Mouse (Mus musculus) erythroblast, embryonic 14.5 days (primary cell): Measurements from ENCODE around the gene Kif22. TPM values are rescaled to one million over a fixed set of nuclear protein-coding genes. Genes with fewer than 3 reads are reported as not detected.

Experiments used
- H3K27me3 ChIP-seq: 2 replicates; pipeline ENCODE4 v1.6.1; 2012; ENCODE audit warnings: inconsistent platforms; ENCODE audit not compliant: control insufficient read depth
- H3K36me3 ChIP-seq: 2 replicates; pipeline ENCODE4 v1.6.1; 2012; ENCODE audit warnings: mild to moderate bottlenecking, inconsistent platforms; ENCODE audit not compliant: control insufficient read depth
- H3K4me1 ChIP-seq: 2 replicates; pipeline ENCODE4 v1.6.1; 2012; ENCODE audit warnings: inconsistent platforms; ENCODE audit not compliant: control insufficient read depth
- H3K4me3 ChIP-seq: replicated peaks from 2 replicates; pipeline ENCODE3; 2012; ENCODE audit warnings: moderate library complexity, mild to moderate bottlenecking, inconsistent platforms
- H3K9me3 ChIP-seq: 2 replicates; pipeline ENCODE4 v1.6.1; 2012; ENCODE audit warnings: low read length, inconsistent platforms, mixed read lengths; ENCODE audit not compliant: control insufficient read depth
- GATA1 ChIP-seq: IDR thresholded peaks from 2 replicates; pipeline ENCODE4 v1.6.1; 2012; ENCODE audit warnings: low read length, inconsistent platforms, mixed read lengths
- TAL1 ChIP-seq: IDR thresholded peaks from 3 replicates; pipeline ENCODE4 v1.6.1; 2012; ENCODE audit warnings: low read length, inconsistent platforms, mixed read lengths
- polyA plus RNA-seq: library from polyadenylated mRNA; stranded (reverse); fragments of >175 nt; gene quantifications from 2 replicates; pipeline ENCODE4 v1.2.3, GENCODE M21; 2012

The Kif22 gene
- polyA plus RNA-seq, 1 experiment = 23.7 TPM

- H3K27me3 ChIP-seq = no peaks in the 10 kb centered on the region
- no peak overlapping the region for H3K4me3 ChIP-seq
- H3K9me3 ChIP-seq = no peaks in the 10 kb centered on the region
- no peaks in the 10 kb centered on the region for H3K36me3 ChIP-seq
- peaks cover 25% of the 10 kb centered on the region for H3K4me1 ChIP-seq
- TF ChIP-seq GATA1 = no peak
- no peak for TF ChIP-seq TAL1
Observed at GRCm38 (mm10) chr7:127084794-127085193, 42.5 kb upstream of the Kif22 start.

GRCm38 (mm10) chr7:127083689-127084088 is 41.4 kb upstream of the Kif22 start:
- peaks cover 15% of the 10 kb centered on the region for H3K4me1 ChIP-seq
- H3K36me3 ChIP-seq = no peaks in the 10 kb centered on the region
- TF ChIP-seq TAL1 = no peak
- no peak for TF ChIP-seq GATA1
- no peaks in the 10 kb centered on the region for H3K9me3 ChIP-seq
- H3K27me3 ChIP-seq = no peaks in the 10 kb centered on the region
- H3K4me3 ChIP-seq = no peak overlapping the region

- H3K4me3 ChIP-seq = no peak overlapping the region
- H3K27me3 ChIP-seq = no peaks in the 10 kb centered on the region
- no peaks in the 10 kb centered on the region for H3K9me3 ChIP-seq
- TF ChIP-seq GATA1 (no peak), TAL1 (no peak)
- no peaks in the 10 kb centered on the region for H3K36me3 ChIP-seq
- peaks cover 15% of the 10 kb centered on the region for H3K4me1 ChIP-seq
Observed at GRCm38 (mm10) chr7:127082995-127083394, 40.7 kb upstream of the Kif22 start.

- TF ChIP-seq GATA1 = no peak
- TF ChIP-seq TAL1 = no peak
- no peak overlapping the region for H3K4me3 ChIP-seq
- H3K4me1 ChIP-seq = peaks cover 12% of the 10 kb centered on the region
- H3K27me3 ChIP-seq = no peaks in the 10 kb centered on the region
- no peaks in the 10 kb centered on the region for H3K36me3 ChIP-seq
- no peaks in the 10 kb centered on the region for H3K9me3 ChIP-seq
Observed at GRCm38 (mm10) chr7:127082271-127082670, 40.0 kb upstream of the Kif22 start.

GRCm38 (mm10) chr7:127080045-127080444 is 37.8 kb upstream of the Kif22 start:
- no peaks in the 10 kb centered on the region for H3K27me3 ChIP-seq
- H3K36me3 ChIP-seq = no peaks in the 10 kb centered on the region
- H3K9me3 ChIP-seq = peaks cover 3% of the 10 kb centered on the region
- H3K4me1 ChIP-seq = peaks cover 9% of the 10 kb centered on the region; the same call in 1 of the 2 replicates
- no peak overlapping the region for H3K4me3 ChIP-seq
- TF ChIP-seq TAL1 (no peak), GATA1 (no peak)

GRCm38 (mm10) chr7:127077692-127078091 is 35.4 kb upstream of the Kif22 start:
- Histone ChIP-seq H3K9me3 (peaks cover 3% of the 10 kb centered on the region), H3K4me1 (0 out of 2 replicates have a peak, but pooled peaks cover 2% of the 10 kb centered on the region), H3K4me3 (no peak overlapping the region), H3K36me3 (no peaks in the 10 kb centered on the region), H3K27me3 (no peaks in the 10 kb centered on the region)
- TF ChIP-seq GATA1 (no peak), TAL1 (no peak)

GRCm38 (mm10) chr7:127076188-127076587 is 33.9 kb upstream of the Kif22 start:
- no peaks in the 10 kb centered on the region for H3K36me3 ChIP-seq
- 0 out of 2 replicates have a peak, but pooled peaks cover 2% of the 10 kb centered on the region for H3K4me1 ChIP-seq
- TF ChIP-seq GATA1 (no peak), TAL1 (no peak)
- no peaks in the 10 kb centered on the region for H3K27me3 ChIP-seq
- H3K4me3 ChIP-seq = no peak overlapping the region
- H3K9me3 ChIP-seq = peaks cover 3% of the 10 kb centered on the region

- Histone ChIP-seq H3K27me3 (no peaks in the 10 kb centered on the region), H3K4me3 (no peak overlapping the region), H3K9me3 (peaks cover 3% of the 10 kb centered on the region), H3K36me3 (no peaks in the 10 kb centered on the region), H3K4me1 (0 out of 2 replicates have a peak, but pooled peaks cover 2% of the 10 kb centered on the region)
- TF ChIP-seq TAL1 = no peak
Observed at GRCm38 (mm10) chr7:127073221-127073620, 30.9 kb upstream of the Kif22 start.

GRCm38 (mm10) chr7:127070871-127071413 is 28.7 kb upstream of the Kif22 start:
- Histone ChIP-seq H3K36me3 (no peaks in the 10 kb centered on the region), H3K9me3 (peaks cover 3% of the 10 kb centered on the region), H3K4me1 (no peaks in the 10 kb centered on the region), H3K4me3 (no peak overlapping the region), H3K27me3 (no peaks in the 10 kb centered on the region)
- TF ChIP-seq TAL1 (no peak), GATA1 (no peak)

GRCm38 (mm10) chr7:127066317-127066716 is 24.0 kb upstream of the Kif22 start:
- H3K4me3 ChIP-seq = no peak overlapping the region
- TF ChIP-seq GATA1 = no peak
- TF ChIP-seq TAL1 = no peak
- no peaks in the 10 kb centered on the region for H3K27me3 ChIP-seq
- peaks cover 4% of the 10 kb centered on the region; the same call in 1 of the 2 replicates for H3K4me1 ChIP-seq
- H3K9me3 ChIP-seq = no peaks in the 10 kb centered on the region
- no peaks in the 10 kb centered on the region for H3K36me3 ChIP-seq
